Mouse (Mus musculus): ENCODE measurements around the gene Tyrp1. TPM values are rescaled to one million over a fixed set of nuclear protein-coding genes. Genes with fewer than 3 reads are reported as not detected.
A peak's percentile ranks its signal among the peaks of the same experiment; 100 is the strongest.

Gene Tyrp1
- total RNA-seq (2021) = not detected
- long read RNA-seq, experiment 1 = 0 reads
- long read RNA-seq, experiment 2 = 0 reads

- no peak for DNase-seq
Observed at GRCm38 (mm10) chr4:80834050-80834449, at the start of gene Tyrp1. TSS of gene Tyrp1 (plus strand) at chr4:80834123.

- no peak for DNase-seq
Observed at GRCm38 (mm10) chr4:80788339-80788738, 45.6 kb upstream of the Tyrp1 start.

GRCm38 (mm10) chr4:80819511-80819910 lies 14.4 kb upstream of the Tyrp1 start:
- no peak for DNase-seq

- no peak for DNase-seq
Observed at GRCm38 (mm10) chr4:80821945-80822344, 12.0 kb upstream of the Tyrp1 start.

- no peak for DNase-seq
Observed at GRCm38 (mm10) chr4:80828232-80828631, 5.7 kb upstream of the Tyrp1 start.

- no peak for DNase-seq
Observed at GRCm38 (mm10) chr4:80839317-80839716, 5.4 kb downstream of the Tyrp1 start.

- DNase-seq = no peak
Observed at GRCm38 (mm10) chr4:80841980-80842379, 8.1 kb downstream of the Tyrp1 start.

- DNase-seq = no peak
Observed at GRCm38 (mm10) chr4:80843752-80844151, 9.8 kb downstream of the Tyrp1 start.

- no peak for DNase-seq
Observed at GRCm38 (mm10) chr4:80846052-80846451, 12.1 kb downstream of the Tyrp1 start.

GRCm38 (mm10) chr4:80852590-80853425 lies 18.9 kb downstream of the Tyrp1 start:
- DNase-seq = no peak

GRCm38 (mm10) chr4:80855495-80855894 lies 21.6 kb downstream of the Tyrp1 start:
- no peak for DNase-seq

- DNase-seq = no peak
Observed at GRCm38 (mm10) chr4:80862962-80863361, 29.0 kb downstream of the Tyrp1 start.

GRCm38 (mm10) chr4:80863906-80864305 lies 30.0 kb downstream of the Tyrp1 start:
- DNase-seq = no peak

- DNase-seq = peak; percentile 9
Observed at GRCm38 (mm10) chr4:80864511-80864922, 30.6 kb downstream of the Tyrp1 start.

- no peak for DNase-seq
Observed at GRCm38 (mm10) chr4:80866065-80866464, 32.1 kb downstream of the Tyrp1 start.

GRCm38 (mm10) chr4:80869598-80869997 lies 35.7 kb downstream of the Tyrp1 start:
- DNase-seq = no peak

GRCm38 (mm10) chr4:80872847-80873644 lies 39.1 kb downstream of the Tyrp1 start:
- no peak for DNase-seq

- no peak for DNase-seq
Observed at GRCm38 (mm10) chr4:80874121-80874859, 40.4 kb downstream of the Tyrp1 start.

GRCm38 (mm10) chr4:80875055-80875454 lies 41.1 kb downstream of the Tyrp1 start:
- DNase-seq = no peak

- DNase-seq = no peak
Observed at GRCm38 (mm10) chr4:80881996-80882599, 48.2 kb downstream of the Tyrp1 start.

GRCm38 (mm10) chr4:80886631-80887030 lies 52.7 kb downstream of the Tyrp1 start:
- DNase-seq = no peak

GRCm38 (mm10) chr4:80891004-80891403 lies 57.1 kb downstream of the Tyrp1 start:
- DNase-seq = no peak

All from gastrocnemius, postnatal 25 days (tissue).